Mouse (Mus musculus) embryonic fibroblast, embryonic 13.5 days (primary cell): ENCODE data around the gene Evx2.

Experiments
- CTCF ChIP-seq: IDR thresholded peaks from 2 replicates; pipeline ENCODE4 v1.5.1; 2011; ENCODE audit warnings: mild to moderate bottlenecking, control low read depth, low read length, moderate library complexity, borderline replicate concordance; ENCODE audit not compliant: insufficient read depth
- POLR2A ChIP-seq: IDR thresholded peaks from 2 replicates; pipeline ENCODE4 v1.6.1; 2011; ENCODE audit warnings: low read depth, mild to moderate bottlenecking, control low read depth, low read length, moderate library complexity

DNA sequence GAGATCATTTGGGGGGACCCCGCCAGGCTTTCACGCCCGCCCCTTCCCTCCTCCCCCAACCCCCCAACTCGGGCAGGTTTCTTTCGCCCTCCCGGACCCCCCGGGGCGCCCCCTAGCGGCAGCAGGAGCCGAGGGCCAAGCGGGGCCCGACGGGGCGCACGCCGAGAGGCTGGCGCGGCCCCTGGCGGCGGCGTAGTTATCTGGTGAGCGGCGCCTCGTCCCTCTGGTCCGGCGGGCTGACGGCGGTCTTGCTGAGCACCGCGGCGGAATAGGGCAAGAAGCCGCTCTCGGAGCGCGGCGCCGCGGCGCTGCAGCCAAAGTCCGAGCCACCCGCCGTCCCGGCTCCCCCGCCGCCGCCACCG is 4.0 kb downstream of the Evx2 start:
- no peak for TF ChIP-seq CTCF
- no peak for TF ChIP-seq POLR2A
